Mouse (Mus musculus) subcutaneous adipose tissue, adult 2 months (tissue): ENCODE data around the gene Xdh. TPM values are rescaled to one million over a fixed set of nuclear protein-coding genes. Genes with fewer than 3 reads are reported as not detected.

Experiments used
- polyA plus RNA-seq: library from polyadenylated mRNA; depleted of rRNA; stranded (reverse); fragments of >200 nt; gene quantifications from 2 replicates; pipeline ENCODE4 v1.2.3, GENCODE M21; 2012; ENCODE audit warnings: low replicate concordance; rRNA removed

The Xdh gene
- polyA plus RNA-seq = 71.0 and 199 TPM in 2 replicates

DNA sequence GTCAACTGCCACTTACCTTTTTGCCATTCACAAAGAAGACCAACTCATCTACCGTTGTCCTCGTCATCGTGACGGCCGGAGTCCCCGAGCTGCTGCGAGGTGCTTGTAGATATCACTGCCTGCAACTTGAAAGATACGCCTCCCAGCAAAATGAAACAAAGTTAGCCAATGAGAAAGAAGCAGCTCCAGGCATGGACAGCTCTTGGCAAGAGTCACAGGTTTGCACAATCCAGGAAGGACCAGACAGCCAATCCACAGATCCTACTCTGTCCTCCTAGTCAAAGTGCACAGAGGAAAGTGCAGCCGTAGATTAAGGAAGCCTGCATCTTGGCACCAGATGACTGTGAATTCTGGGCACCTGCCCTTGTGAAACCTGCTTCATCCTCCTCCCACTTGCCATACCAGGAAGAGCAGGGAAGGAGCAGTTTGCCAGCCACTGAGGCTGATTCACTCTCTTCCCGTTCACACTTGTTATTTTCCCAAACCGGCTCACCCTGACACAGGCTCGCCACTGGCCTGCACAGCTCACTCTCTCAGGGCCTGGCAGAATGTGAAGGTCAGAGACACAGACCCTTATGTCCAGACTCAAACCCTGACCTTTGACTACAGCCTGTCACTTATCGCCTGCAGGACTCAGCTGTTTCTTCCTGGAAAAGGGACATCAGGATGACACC is at the start of gene Xdh:
Gene Xdh, minus strand, starts transcription at position 135 of the 674 bp plus-strand sequence.

Other genes starting within 250 kb of the Xdh start
- 0.33 and 2.0 TPM in 2 replicates for gene Galnt14, start 239.7 kb downstream of the Xdh start, polyA plus RNA-seq
- gene Ehd3, start 146.1 kb downstream of the Xdh start, polyA plus RNA-seq = 7.3 and 35.8 TPM in 2 replicates
- 0.17 TPM in 1 of 2 replicates, not detected in the other for gene Srd5a2, start 97.7 kb upstream of the Xdh start, polyA plus RNA-seq